Mouse (Mus musculus): ENCODE results near the gene Olfr761.
"Not testable (repeated sequence)": the region's sequence is repeated elsewhere in the genome, so short reads cannot be mapped to it uniquely, and the experiment has no call there.

Gene Olfr761

DNA sequence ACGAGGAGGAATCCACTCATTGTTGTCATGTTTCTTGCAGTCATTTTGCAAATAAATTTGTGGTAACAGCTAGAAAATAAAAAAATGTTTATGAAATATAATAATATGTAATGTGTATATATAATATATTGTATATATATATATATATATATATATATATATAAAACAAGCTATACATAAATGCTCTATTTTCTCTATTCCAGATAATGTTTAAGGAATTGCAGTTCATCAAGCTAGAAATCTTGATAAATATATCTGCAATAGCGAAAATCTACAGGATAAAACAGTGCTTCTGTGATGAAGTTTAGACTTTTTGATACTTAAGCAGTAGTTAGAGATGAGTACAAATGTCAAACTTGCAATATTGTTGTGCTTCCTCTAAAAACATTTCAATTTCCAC lies at the start of gene Olfr761:
TSS of gene Olfr761 (minus strand) at position 101 of the 400 bp plus-strand sequence.
- no peak for DNase-seq (ENCODE audit: low spot score)

DNA sequence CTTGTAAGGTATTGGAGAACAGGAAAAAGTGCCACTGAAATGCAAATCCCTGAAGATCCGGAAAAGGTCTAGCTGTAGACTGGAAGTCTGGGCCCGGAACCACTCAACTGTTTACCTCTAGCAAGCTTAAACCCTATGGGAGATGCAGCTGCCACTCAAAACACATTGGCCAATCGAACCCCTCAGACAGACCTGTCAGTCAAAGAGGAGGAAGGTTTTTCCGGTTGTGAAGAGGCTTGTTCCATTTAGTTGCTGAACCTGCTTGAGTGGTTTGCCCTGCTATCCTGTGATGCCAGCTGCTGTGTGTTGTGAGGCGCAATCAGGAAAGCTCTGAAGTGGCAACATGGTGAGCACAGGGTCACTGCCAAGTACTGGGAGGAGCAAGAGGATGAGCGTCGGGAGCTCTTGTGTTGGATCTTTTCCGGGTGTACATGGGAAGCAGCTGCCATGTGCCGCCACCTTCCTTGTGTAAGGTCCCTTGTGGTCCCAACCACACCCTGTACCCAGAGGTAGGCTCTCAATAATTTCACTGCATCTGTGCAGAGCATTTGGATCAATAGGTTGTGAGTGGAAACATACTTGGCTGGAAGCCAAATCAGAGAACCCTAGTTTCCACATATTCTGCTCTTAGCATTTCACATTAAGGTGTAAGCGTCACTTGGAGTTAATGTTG lies 42.9 kb upstream of the Olfr761 start:
- no peak for DNase-seq (ENCODE audit: low spot score)

DNA sequence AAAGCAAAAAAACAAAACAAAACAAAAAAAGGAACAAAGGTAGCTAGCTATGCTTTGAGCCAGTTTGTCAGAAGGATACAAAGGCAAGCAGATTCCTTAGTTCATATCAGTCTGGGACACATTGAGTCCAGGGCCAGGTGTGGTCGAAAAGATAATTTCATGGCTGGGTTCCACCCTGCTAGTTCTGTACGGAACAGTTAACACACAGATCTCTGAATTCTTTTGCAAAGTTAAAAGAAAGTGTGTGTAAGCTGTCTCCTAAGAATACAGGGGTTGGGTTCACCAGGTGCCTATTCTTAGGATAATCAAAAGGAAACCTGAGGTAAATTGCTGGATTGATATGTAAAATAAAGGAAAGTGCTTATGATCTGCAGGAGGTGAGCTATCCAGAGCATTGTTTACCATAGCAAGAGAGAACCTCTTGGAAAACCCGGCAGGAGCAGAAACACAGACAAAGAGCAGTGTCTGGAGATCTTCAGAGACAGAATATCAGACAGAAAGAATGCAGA lies 37.6 kb upstream of the Olfr761 start:
- DNase-seq (ENCODE audit: low spot score), result no peak

DNA sequence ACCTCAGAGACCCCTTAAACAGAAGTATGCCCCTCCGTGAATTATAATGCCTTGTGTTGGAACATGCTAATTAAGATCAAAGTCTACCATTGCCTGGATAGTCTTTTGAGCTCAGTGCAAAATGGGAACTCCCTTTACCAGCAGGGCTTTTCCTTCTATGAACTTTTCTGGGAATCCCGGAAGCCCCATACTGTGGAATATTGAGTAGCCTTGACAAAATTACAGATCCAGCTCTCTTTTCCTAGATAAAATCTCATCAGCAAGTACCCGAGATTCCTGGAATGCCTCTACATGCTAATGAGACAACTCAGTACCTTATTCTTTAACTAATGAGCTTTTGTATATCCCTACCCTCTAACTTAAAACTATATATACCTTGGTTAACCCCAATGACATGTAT lies 20.7 kb upstream of the Olfr761 start:
- DNase-seq (ENCODE audit: low spot score), result no peak

DNA sequence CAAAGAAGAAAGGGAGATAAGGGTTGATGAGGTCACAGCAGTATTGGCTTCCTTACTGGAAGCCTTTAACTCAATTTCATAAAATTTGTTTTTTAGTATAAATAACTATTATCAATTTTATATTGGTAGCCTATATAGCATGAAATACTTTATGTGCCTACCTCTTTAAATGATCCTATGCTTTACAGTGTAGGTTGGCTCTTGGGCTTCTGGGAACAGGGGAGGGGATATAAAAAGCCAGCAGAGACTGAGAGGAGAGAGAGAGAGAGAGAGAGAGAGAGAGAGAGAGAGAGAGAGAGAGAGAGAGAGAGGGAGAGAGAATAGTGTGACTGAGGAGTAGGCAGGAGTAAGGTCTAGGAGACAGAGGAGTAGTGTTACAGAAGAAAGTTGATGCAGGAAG lies 32.6 kb downstream of the Olfr761 start, which contains the start of gene Olfr128:
TSS of gene Olfr128 (plus strand) at position 301 of the 400 bp plus-strand sequence.
- DNase-seq (ENCODE audit: low spot score), result no peak

DNA sequence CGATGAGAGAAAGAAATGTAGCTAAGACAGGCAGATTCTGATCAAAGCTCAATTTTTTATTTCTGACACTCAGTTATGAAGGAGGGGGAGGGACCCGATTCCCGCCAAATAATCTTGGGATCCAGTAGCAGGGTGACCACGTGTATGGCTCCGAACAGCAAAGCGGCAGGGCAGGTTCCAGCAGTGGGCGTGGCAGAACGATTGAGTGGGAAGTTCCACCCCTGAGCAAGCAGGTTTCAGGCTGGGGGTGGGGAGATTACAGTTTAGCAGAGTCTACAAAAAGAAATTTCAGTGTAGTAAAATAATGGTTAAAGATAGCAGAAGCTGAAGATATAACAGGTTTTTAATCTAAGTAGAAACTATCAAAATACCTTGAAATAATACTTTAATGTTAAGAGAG lies 46.1 kb downstream of the Olfr761 start:
- DNase-seq (ENCODE audit: low spot score), result not testable (repeated sequence)

Data from ovary, postnatal 10 days (tissue).